Mouse (Mus musculus) ES-E14 (cell line): Measurements from ENCODE around the gene Spag5.

Experiments
- CHD2 ChIP-seq: IDR thresholded peaks from 2 replicates; pipeline ENCODE4 v1.6.1; 2014; ENCODE audit warnings: mild to moderate bottlenecking, low read depth, low read length, inconsistent platforms
- HCFC1 ChIP-seq: IDR thresholded peaks from 2 replicates; pipeline ENCODE4 v1.6.1; 2012; ENCODE audit warnings: low read length, inconsistent platforms, borderline replicate concordance; ENCODE audit not compliant: insufficient read depth
- MAFK ChIP-seq: IDR thresholded peaks from 2 replicates; pipeline ENCODE4 v1.6.1; 2014; ENCODE audit warnings: mild to moderate bottlenecking, low read depth, low read length, inconsistent platforms; ENCODE audit not compliant: insufficient read depth
- ZC3H11A ChIP-seq: IDR thresholded peaks from 2 replicates; pipeline ENCODE4 v1.6.1; 2012; ENCODE audit warnings: low read depth, mild to moderate bottlenecking, inconsistent platforms, low read length, borderline replicate concordance
- ZNF384 ChIP-seq: IDR thresholded peaks from 2 replicates; pipeline ENCODE4 v1.6.1; 2012; ENCODE audit warnings: low read depth, low read length, inconsistent platforms

DNA sequence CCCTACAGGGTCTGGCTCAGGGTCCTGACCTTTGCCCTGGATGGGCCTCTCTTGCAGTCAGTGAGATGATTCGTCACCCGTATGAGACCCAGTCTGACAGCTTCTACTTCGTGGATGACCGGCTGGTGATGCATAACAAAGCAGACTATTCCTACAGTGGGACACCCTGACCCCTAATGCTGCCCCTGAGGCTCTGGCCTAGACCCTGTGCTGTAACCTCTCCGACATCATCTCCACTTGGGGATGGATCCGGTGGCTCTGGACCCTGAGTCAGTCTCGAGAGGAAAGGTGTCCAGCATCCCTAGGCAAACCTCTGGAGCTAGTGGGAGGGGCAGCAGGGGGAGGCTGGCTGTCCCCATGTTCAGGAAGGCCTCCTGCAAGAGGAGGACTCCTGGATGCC lies 47.1 kb downstream of the Spag5 start:
- TF ChIP-seq HCFC1: no peak
- TF ChIP-seq MAFK: no peak
- no peak for TF ChIP-seq ZNF384
- TF ChIP-seq CHD2: no peak
- no peak for TF ChIP-seq ZC3H11A
